Mouse (Mus musculus) stomach, embryonic 14.5 days (tissue): ENCODE results near the gene Gm13288. TPM values are rescaled to one million over a fixed set of nuclear protein-coding genes. Genes with fewer than 3 reads are reported as not detected.
"Not testable (repeated sequence)": the region's sequence is repeated elsewhere in the genome, so short reads cannot be mapped to it uniquely, and the experiment has no call there.

Source experiments
- ATAC-seq: fragments of 200-750 bp; cut with Nextera tagmentation; 2 replicates; pipeline ENCODE4 v1.8.0; 2017; ENCODE audit warnings: low read depth, moderate TSS enrichment; ENCODE audit not compliant: insufficient number of reproducible peaks, insufficient read depth, low FRiP score
- H3K27ac ChIP-seq: fragments of 300-500 bp; sonication (generic); 2 replicates; pipeline ENCODE4 v1.5.1; 2014; ENCODE audit warnings: mild to moderate bottlenecking, low read length, moderate library complexity, mixed read lengths
- H3K27me3 ChIP-seq: fragments of 300-500 bp; sonication (generic); 2 replicates; pipeline ENCODE4 v1.6.1; 2014; ENCODE audit warnings: low read length, control low read depth, mixed read lengths; ENCODE audit not compliant: control insufficient read depth, insufficient read depth
- H3K36me3 ChIP-seq: fragments of 300-500 bp; sonication (generic); 2 replicates; pipeline ENCODE4 v1.6.1; 2014; ENCODE audit warnings: mild to moderate bottlenecking, control low read depth, low read length, moderate library complexity, mixed read lengths; ENCODE audit not compliant: control insufficient read depth, insufficient read depth
- H3K4me1 ChIP-seq: fragments of 300-500 bp; sonication (generic); 2 replicates; pipeline ENCODE4 v1.6.1; 2014; ENCODE audit warnings: low read length, control low read depth, mixed read lengths; ENCODE audit not compliant: control insufficient read depth, insufficient read depth
- H3K4me2 ChIP-seq: fragments of 300-500 bp; sonication (generic); replicated peaks from 2 replicates; pipeline ENCODE4 v1.6.1; 2014; ENCODE audit warnings: low read depth, low read length, control low read depth
- H3K4me3 ChIP-seq: fragments of 300-500 bp; sonication (generic); 2 replicates; pipeline ENCODE4 v1.5.1; 2014; ENCODE audit warnings: low read depth, low read length, control low read depth
- H3K9ac ChIP-seq: fragments of 300-500 bp; sonication (generic); replicated peaks from 2 replicates; pipeline ENCODE4 v1.6.1; 2014; ENCODE audit warnings: low read depth, mild to moderate bottlenecking, control low read depth, low read length, moderate library complexity, mixed read lengths
- H3K9me3 ChIP-seq: fragments of 300-500 bp; sonication (generic); 2 replicates; pipeline ENCODE4 v1.6.1; 2016; ENCODE audit warnings: low read depth, low read length, control low read depth; ENCODE audit not compliant: control insufficient read depth
- WGBS: fragments of 180-500 bp; shearing (Covaris S2); extraction: QIAGEN DNeasy Blood & Tissue Kit; methylation state at CpG from one replicate; pipeline ENCODE4 v1.1.7; 2014; 5-methylcytosine and 5-hydroxymethylcytosine counted together
- polyA plus RNA-seq: library from polyadenylated mRNA; unstranded; fragments of >200 nt; fragmentation: Nextera tagmentation; extraction: Ambion mirVana; gene quantifications from 2 replicates; pipeline ENCODE4 v1.2.1, GENCODE M21; 2014

The Gm13288 gene
- polyA plus RNA-seq, 1 experiment from 2014 or later = not detected

GRCm38 (mm10) chr4:88788402-88788801, 16.9 kb upstream of the Gm13288 start, which contains the start of gene Gm13277:
Gene Gm13277, plus strand, starts transcription at chr4:88788632.
- not testable (repeated sequence) for H3K4me3 ChIP-seq, H3K27ac ChIP-seq, H3K27me3 ChIP-seq, H3K36me3 ChIP-seq, H3K9ac ChIP-seq, H3K9me3 ChIP-seq, ATAC-seq, H3K4me1 ChIP-seq, H3K4me2 ChIP-seq
- WGBS = 0% methylated on average over 4 of the region's 28 CpGs

- WGBS = no CpG with 5 or more reads among the region's 28 CpGs
- not testable (repeated sequence) for H3K4me3 ChIP-seq, ATAC-seq, H3K27me3 ChIP-seq, H3K4me2 ChIP-seq, H3K27ac ChIP-seq, H3K9me3 ChIP-seq, H3K9ac ChIP-seq, H3K4me1 ChIP-seq, H3K36me3 ChIP-seq
These were observed 14.1 kb upstream of the Gm13288 start, which contains the start of gene Gm13278 for GRCm38 (mm10) chr4:88791250-88791649. Gene Gm13278, plus strand, starts transcription at chr4:88791550.

- not testable (repeated sequence) for H3K4me3 ChIP-seq, H3K9ac ChIP-seq, H3K36me3 ChIP-seq, H3K4me2 ChIP-seq, H3K9me3 ChIP-seq, H3K27me3 ChIP-seq, H3K27ac ChIP-seq, ATAC-seq, H3K4me1 ChIP-seq
- WGBS = 0% methylated on average over 6 of the region's 52 CpGs
These were observed 11.2 kb upstream of the Gm13288 start, which contains the start of gene Gm13275 for GRCm38 (mm10) chr4:88793936-88794675. Gene Gm13275, plus strand, starts transcription at chr4:88794487.

DNA sequence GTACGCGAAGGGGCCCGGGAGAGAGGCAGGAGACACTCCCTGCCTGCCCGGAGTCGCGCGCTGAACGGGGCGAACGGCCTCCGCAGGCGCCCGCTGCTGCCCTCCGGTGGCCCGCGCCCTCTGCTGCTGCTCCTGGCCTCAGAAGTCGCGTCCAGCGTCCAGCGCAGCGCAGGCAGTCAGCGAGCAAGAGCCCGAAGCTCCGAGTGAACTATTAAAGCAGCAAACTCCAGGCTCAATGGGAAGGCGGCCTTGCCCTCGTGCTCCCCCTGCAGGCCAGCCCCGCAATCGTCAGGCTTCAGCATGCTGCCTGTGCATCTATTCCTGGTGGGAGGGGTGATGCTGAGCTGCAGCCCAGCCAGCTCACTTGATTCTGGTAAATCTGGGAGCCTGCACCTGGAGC, 8.2 kb upstream of the Gm13288 start, which contains the start of gene Gm13279:
Gm13279 (plus strand) TSS at position 301 of the 400 bp plus-strand sequence.
- no CpG with 5 or more reads among the region's 28 CpGs for WGBS

GRCm38 (mm10) chr4:88799365-88799764, 6.0 kb upstream of the Gm13288 start, which contains the start of gene Gm13285:
Gene Gm13285, plus strand, starts transcription at chr4:88799665.
- not testable (repeated sequence) for H3K27ac ChIP-seq, H3K9me3 ChIP-seq, H3K36me3 ChIP-seq, ATAC-seq, H3K4me3 ChIP-seq, H3K9ac ChIP-seq, H3K27me3 ChIP-seq, H3K4me2 ChIP-seq, H3K4me1 ChIP-seq
- 25% methylated on average over 1 of the region's 7 CpGs for WGBS

More for the DNA sequence above, 8.2 kb upstream of the Gm13288 start, which contains the start of gene Gm13279:
- H3K4me2 ChIP-seq, H3K27me3 ChIP-seq, H3K4me3 ChIP-seq, ATAC-seq, H3K36me3 ChIP-seq, H3K9me3 ChIP-seq, H3K9ac ChIP-seq, H3K27ac ChIP-seq, H3K4me1 ChIP-seq: not testable (repeated sequence)

- not testable (repeated sequence) for H3K9ac ChIP-seq, H3K9me3 ChIP-seq, H3K4me2 ChIP-seq, H3K4me3 ChIP-seq, ATAC-seq, H3K36me3 ChIP-seq, H3K27ac ChIP-seq, H3K4me1 ChIP-seq, H3K27me3 ChIP-seq
- WGBS = no CpG with 5 or more reads among the region's 29 CpGs
These were observed 2.4 kb upstream of the Gm13288 start, which contains the start of gene Gm13287 for GRCm38 (mm10) chr4:88802954-88803353. Gene Gm13287, plus strand, starts transcription at chr4:88803254.

DNA sequence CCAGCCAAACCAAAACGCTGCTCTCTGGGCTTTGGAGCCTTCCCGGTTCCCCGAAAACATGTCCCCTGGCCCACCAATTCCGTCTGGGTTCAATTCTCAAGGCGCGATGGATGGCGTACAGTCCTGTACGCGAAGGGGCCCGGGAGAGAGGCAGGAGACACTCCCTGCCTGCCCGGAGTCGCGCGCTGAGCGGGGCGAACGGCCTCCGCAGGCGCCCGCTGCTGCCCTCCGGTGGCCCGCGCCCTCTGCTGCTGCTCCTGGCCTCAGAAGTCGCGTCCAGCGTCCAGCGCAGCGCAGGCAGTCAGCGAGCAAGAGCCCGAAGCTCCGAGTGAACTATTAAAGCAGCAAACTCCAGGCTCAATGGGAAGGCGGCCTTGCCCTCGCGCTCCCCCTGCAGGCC, 430 bp downstream of the Gm13288 start:
- not testable (repeated sequence) for H3K27me3 ChIP-seq, H3K27ac ChIP-seq, H3K9ac ChIP-seq, H3K4me3 ChIP-seq, H3K4me2 ChIP-seq, H3K36me3 ChIP-seq, ATAC-seq, H3K9me3 ChIP-seq, H3K4me1 ChIP-seq
- no CpG with 5 or more reads among the region's 34 CpGs for WGBS

GRCm38 (mm10) chr4:88815928-88816327, 10.6 kb downstream of the Gm13288 start, which contains the start of gene Ifna7:
Gene Ifna7, plus strand, starts transcription at chr4:88816228.
- Histone ChIP-seq H3K36me3 (no peaks in the 10 kb centered on the region), H3K9ac (no peak within 1 kb of the TSS), H3K4me2 (no peak within 1 kb of the TSS), H3K27ac (no peak within 1 kb of the TSS), H3K4me1 (no peaks in the 10 kb centered on the region), H3K9me3 (no peaks in the 10 kb centered on the region), H3K4me3 (no peak within 1 kb of the TSS), H3K27me3 (no peaks in the 10 kb centered on the region; the same call in 1 of the 2 replicates)
- WGBS = 52% methylated on average over 3 of the region's 3 CpGs
- no peak for ATAC-seq
